Mouse (Mus musculus) embryonic facial prominence, embryonic 11.5 days (tissue): Measurements from ENCODE around the gene Nxph4. TPM values are rescaled to one million over a fixed set of nuclear protein-coding genes. Genes with fewer than 3 reads are reported as not detected.
A peak's percentile ranks its signal among the peaks of the same experiment; 100 is the strongest.

Experiments
- ATAC-seq: fragments of 200-750 bp; cut with Nextera tagmentation; replicated peaks from 2 replicates; pipeline ENCODE4 v1.8.0; 2017; ENCODE audit warnings: low read depth; ENCODE audit not compliant: insufficient number of reproducible peaks, low FRiP score, low TSS enrichment
- DNase-seq: peaks from one replicate; pipeline ENCODE4 v3.0.0-alpha.2; 2015; ENCODE audit warnings: low spot score
- H3K27ac ChIP-seq: fragments of 300-500 bp; sonication (generic); replicated peaks from 2 replicates; pipeline ENCODE4 v1.5.1; 2014; ENCODE audit warnings: mild to moderate bottlenecking, low read depth, low read length, control low read depth
- H3K27me3 ChIP-seq: fragments of 300-500 bp; sonication (generic); 2 replicates; pipeline ENCODE4 v1.6.1; 2014; ENCODE audit warnings: mild to moderate bottlenecking, low read length, moderate library complexity, mixed read lengths; ENCODE audit not compliant: control insufficient read depth, insufficient read depth
- H3K36me3 ChIP-seq: fragments of 300-500 bp; sonication (generic); replicated peaks from 2 replicates; pipeline ENCODE4 v1.6.1; 2014; ENCODE audit warnings: low read depth, mild to moderate bottlenecking, low read length, moderate library complexity, mixed read lengths; ENCODE audit not compliant: control insufficient read depth, insufficient read depth
- H3K4me1 ChIP-seq: fragments of 300-500 bp; sonication (generic); 2 replicates; pipeline ENCODE4 v1.6.1; 2014; ENCODE audit warnings: low read length, mixed read lengths; ENCODE audit not compliant: control insufficient read depth, insufficient read depth
- H3K4me2 ChIP-seq: fragments of 300-500 bp; sonication (generic); 2 replicates; pipeline ENCODE4 v1.6.1; 2014; ENCODE audit warnings: low read depth, mild to moderate bottlenecking, control low read depth, low read length, moderate library complexity
- H3K4me3 ChIP-seq: fragments of 300-500 bp; sonication (generic); 2 replicates; pipeline ENCODE4 v1.5.1; 2014; ENCODE audit warnings: low read depth, low read length, control low read depth
- H3K9ac ChIP-seq: fragments of 300-500 bp; sonication (generic); replicated peaks from 2 replicates; pipeline ENCODE4 v1.6.1; 2014; ENCODE audit warnings: mild to moderate bottlenecking, control low read depth, low read length
- H3K9me3 ChIP-seq: fragments of 300-500 bp; sonication (generic); replicated peaks from 2 replicates; pipeline ENCODE4 v1.6.1; 2016; ENCODE audit warnings: mild to moderate bottlenecking, low read length, inconsistent platforms, mixed read lengths; ENCODE audit not compliant: control insufficient read depth
- WGBS: fragments of 180-500 bp; shearing (Covaris S2); extraction: QIAGEN DNeasy Blood & Tissue Kit; methylation state at CpG from one replicate; pipeline ENCODE4 v1.1.7; 2014; 5-methylcytosine and 5-hydroxymethylcytosine counted together
- polyA plus RNA-seq: library from polyadenylated mRNA; unstranded; fragments of >200 nt; fragmentation: Nextera tagmentation; extraction: Ambion mirVana; gene quantifications from 2 replicates; pipeline ENCODE4 v1.2.1, GENCODE M21; 2014

Nxph4 gene
- polyA plus RNA-seq, 1 experiment from 2014 or later: 4.4 TPM

- Histone ChIP-seq H3K27ac (no peak overlapping the region), H3K27me3 (peaks cover 29% of the 10 kb centered on the region), H3K9me3 (no peaks in the 10 kb centered on the region), H3K4me1 (peaks cover 29% of the 10 kb centered on the region), H3K4me2 (no peak overlapping the region), H3K36me3 (no peaks in the 10 kb centered on the region; the same call in 1 of the 2 replicates), H3K4me3 (no peak overlapping the region), H3K9ac (no peak overlapping the region)
- no peak for ATAC-seq
- WGBS: 91% methylated on average over 22 of the region's 22 CpGs
- no peak for DNase-seq
These were observed 16.4 kb downstream of the Nxph4 start for GRCm38 (mm10) chr10:127517941-127518340.

GRCm38 (mm10) chr10:127516576-127517260 is 17.6 kb downstream of the Nxph4 start:
- Histone ChIP-seq H3K27me3 (peaks cover 34% of the 10 kb centered on the region), H3K9me3 (no peaks in the 10 kb centered on the region), H3K36me3 (no peaks in the 10 kb centered on the region; the same call in 1 of the 2 replicates), H3K4me1 (peaks cover 31% of the 10 kb centered on the region), H3K4me3 (peak overlapping the region; percentile 25), H3K4me2 (peak overlapping the region; percentile 36), H3K27ac (no peak overlapping the region), H3K9ac (peak overlapping the region; percentile 40; the same call in 1 of the 2 replicates)
- 7% methylated on average over 29 of the region's 30 CpGs for WGBS
- DNase-seq (no peak), ATAC-seq (no peak)

- peaks cover 32% of the 10 kb centered on the region for H3K4me1 ChIP-seq
- ATAC-seq (no peak), DNase-seq (no peak)
- no peaks in the 10 kb centered on the region for H3K9me3 ChIP-seq
- WGBS: 17% methylated on average over 8 of the region's 8 CpGs
- no peak overlapping the region; the same call in 1 of the 2 replicates for H3K9ac ChIP-seq
- no peak overlapping the region for H3K27ac ChIP-seq
- H3K4me2 ChIP-seq: peak overlapping the region; percentile 36; the same call in 1 of the 2 replicates
- no peak overlapping the region; the same call in 1 of the 2 replicates for H3K4me3 ChIP-seq
- peaks cover 37% of the 10 kb centered on the region for H3K27me3 ChIP-seq
- no peaks in the 10 kb centered on the region; the same call in 1 of the 2 replicates for H3K36me3 ChIP-seq
These were observed 18.3 kb downstream of the Nxph4 start for GRCm38 (mm10) chr10:127515983-127516459.

DNA sequence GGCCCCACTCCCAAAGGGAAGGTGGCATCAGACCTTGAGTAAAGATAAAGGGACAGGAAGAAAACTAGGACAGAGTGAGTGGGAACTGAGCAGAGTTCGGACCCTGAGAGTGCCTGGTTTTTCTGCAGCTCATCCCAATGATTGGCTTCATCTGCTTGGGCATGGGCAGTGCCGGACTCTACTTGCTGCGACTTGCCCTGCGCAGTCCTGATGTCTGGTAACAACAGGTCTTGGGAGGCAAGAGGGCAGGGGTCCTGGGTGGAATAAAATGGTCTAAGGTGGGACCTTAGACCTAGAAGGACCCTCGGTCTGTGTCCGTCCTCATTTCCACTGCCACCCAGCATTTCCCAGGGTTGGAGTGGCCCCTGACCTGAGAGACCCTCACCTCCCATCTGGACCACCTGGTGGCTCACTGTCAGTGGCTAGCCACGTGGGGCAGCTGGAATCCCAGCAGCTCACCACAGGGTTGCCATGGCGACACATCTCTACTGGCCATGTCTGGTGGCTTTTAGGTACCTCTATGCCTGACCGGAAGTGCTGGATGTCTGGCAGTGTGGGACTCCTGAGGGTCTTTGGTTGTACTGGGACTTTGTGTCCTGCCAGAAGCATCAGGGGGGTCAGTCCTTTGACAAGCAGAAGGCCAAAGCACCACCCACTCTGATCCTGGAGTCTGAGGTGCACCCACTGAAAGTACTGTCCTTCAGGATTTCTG is 18.9 kb downstream of the Nxph4 start:
- no peaks in the 10 kb centered on the region for H3K9me3 ChIP-seq
- H3K27me3 ChIP-seq: peaks cover 41% of the 10 kb centered on the region
- no peaks in the 10 kb centered on the region; the same call in 1 of the 2 replicates for H3K36me3 ChIP-seq
- H3K27ac ChIP-seq: no peak overlapping the region
- DNase-seq (no peak), ATAC-seq (no peak)
- H3K4me1 ChIP-seq: peaks cover 32% of the 10 kb centered on the region
- no peak overlapping the region for H3K4me2 ChIP-seq
- H3K9ac ChIP-seq: no peak overlapping the region
- WGBS: 29% methylated on average over 9 of the region's 9 CpGs
- no peak overlapping the region for H3K4me3 ChIP-seq

- H3K9ac ChIP-seq: no peak within 1 kb of the TSS
- peaks cover 43% of the 10 kb centered on the region for H3K27me3 ChIP-seq
These were observed 19.6 kb downstream of the Nxph4 start, which contains the start of gene Ndufa4l2 for GRCm38 (mm10) chr10:127514764-127515163. TSS of gene Ndufa4l2 (plus strand) at chr10:127514967.

DNA sequence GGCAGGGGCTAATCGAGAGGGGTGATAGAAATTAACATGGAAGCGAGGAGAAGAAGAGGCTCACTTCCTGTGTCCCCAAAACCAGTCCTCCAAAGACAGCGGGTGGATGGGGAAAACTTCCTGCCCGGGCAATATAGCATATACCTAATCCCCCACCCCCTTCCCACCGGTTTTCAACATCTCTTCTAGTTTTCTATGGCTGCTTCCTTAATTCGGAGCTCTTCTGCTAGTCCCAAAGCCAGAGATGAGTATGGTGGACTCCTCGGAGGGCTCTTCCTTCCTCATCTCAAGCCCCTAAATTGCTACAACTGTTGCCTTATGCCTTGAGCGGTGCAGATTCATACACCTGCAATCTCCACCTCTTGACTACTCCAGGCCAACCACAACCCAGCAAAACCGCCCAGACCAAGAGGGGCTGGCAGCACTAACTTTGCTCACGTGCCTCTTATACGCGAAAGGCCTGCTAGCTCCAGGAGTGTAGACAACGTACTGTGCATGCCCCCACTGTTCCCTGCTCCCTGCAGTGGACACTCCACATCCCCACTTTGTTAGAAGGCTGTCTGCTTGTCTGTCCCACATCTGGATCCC is 20.2 kb downstream of the Nxph4 start:
- Histone ChIP-seq H3K27me3 (peaks cover 48% of the 10 kb centered on the region), H3K4me2 (no peak overlapping the region; the same call in 1 of the 2 replicates), H3K27ac (no peak overlapping the region), H3K4me3 (no peak overlapping the region), H3K36me3 (no peaks in the 10 kb centered on the region; the same call in 1 of the 2 replicates), H3K9ac (no peak overlapping the region), H3K9me3 (no peaks in the 10 kb centered on the region), H3K4me1 (peaks cover 38% of the 10 kb centered on the region)
- ATAC-seq (no peak), DNase-seq (no peak)
- WGBS: 7% methylated on average over 13 of the region's 13 CpGs

More at GRCm38 (mm10) chr10:127514764-127515163, 19.6 kb downstream of the Nxph4 start, which contains the start of gene Ndufa4l2:
- ATAC-seq (no peak), DNase-seq (no peak)
- Histone ChIP-seq H3K4me2 (peak within 1 kb of the TSS; percentile 38; the same call in 1 of the 2 replicates), H3K27ac (no peak within 1 kb of the TSS), H3K9me3 (no peaks in the 10 kb centered on the region), H3K4me3 (no peak within 1 kb of the TSS), H3K4me1 (peaks cover 33% of the 10 kb centered on the region), H3K36me3 (no peaks in the 10 kb centered on the region; the same call in 1 of the 2 replicates)
- WGBS: 7% methylated on average over 6 of the region's 6 CpGs

DNA sequence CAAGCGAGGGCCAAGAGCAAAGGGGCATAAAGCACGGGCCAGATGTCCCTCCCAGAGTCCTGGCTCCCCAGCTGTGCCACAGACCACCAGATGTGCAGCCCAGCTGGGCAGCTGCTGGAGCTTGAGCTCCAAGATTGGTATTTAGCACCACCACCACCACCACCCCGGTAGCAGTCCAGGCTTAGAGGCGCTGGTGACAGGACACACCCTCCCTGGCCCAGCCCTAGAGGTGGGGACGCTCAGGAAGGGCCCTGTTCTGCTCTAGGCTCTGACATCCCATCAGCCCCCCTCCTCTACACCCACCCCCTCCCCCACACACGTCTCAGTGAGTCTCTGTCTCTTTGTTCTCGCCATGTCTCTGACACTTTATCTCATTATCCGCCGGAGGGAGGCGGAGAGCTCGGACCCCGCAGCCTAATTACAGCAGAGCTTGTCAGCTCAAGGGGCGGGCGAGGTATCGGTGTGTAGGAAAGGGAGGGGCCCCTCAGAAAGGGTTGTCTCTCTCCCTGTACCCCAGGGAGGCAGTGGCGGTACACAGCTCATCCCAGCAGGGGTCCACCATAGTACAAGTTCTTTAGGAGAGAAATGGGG is 20.8 kb downstream of the Nxph4 start:
- Histone ChIP-seq H3K4me3 (peak overlapping the region; percentile 15), H3K9ac (no peak overlapping the region), H3K36me3 (no peaks in the 10 kb centered on the region; the same call in 1 of the 2 replicates), H3K9me3 (no peaks in the 10 kb centered on the region), H3K27me3 (peaks cover 51% of the 10 kb centered on the region), H3K4me2 (peak overlapping the region; percentile 38), H3K27ac (peak overlapping the region; percentile 41; the same call in 1 of the 2 replicates), H3K4me1 (peaks cover 40% of the 10 kb centered on the region)
- under 1% methylated on average over 15 of the region's 16 CpGs for WGBS
- ATAC-seq: 0 out of 2 replicates have a peak, but pooled peaks have one; percentile 32
- DNase-seq: no peak
